Mouse (Mus musculus) liver, embryonic 14.5 days (tissue): ENCODE data around the gene Cspg5.

ENCODE experiments used
- CTCF ChIP-seq: IDR thresholded peaks from 2 replicates; pipeline ENCODE4 v1.5.1; 2016; ENCODE audit warnings: antibody characterized with exemption, low read depth, control low read depth
- EP300 ChIP-seq: IDR thresholded peaks from 2 replicates; pipeline ENCODE4 v1.6.1; 2016; ENCODE audit warnings: antibody characterized with exemption, low read depth

GRCm38 (mm10) chr9:110293254-110293718 lies 49.7 kb downstream of the Cspg5 start:
- TF ChIP-seq CTCF (no peak), EP300 (no peak)
